Mouse (Mus musculus): ENCODE data around the gene Neurog3.

The Neurog3 gene

GRCm38 (mm10) chr10:62132691-62133281 lies at the start of gene Neurog3:
Gene Neurog3, plus strand, starts transcription at chr10:62133090.
- DNase-seq = no peak

- no peak for DNase-seq
These were observed 46.8 kb upstream of the Neurog3 start for GRCm38 (mm10) chr10:62086044-62086443.

GRCm38 (mm10) chr10:62086826-62087225 lies 46.1 kb upstream of the Neurog3 start:
- no peak for DNase-seq

GRCm38 (mm10) chr10:62088411-62088810 lies 44.5 kb upstream of the Neurog3 start:
- DNase-seq = no peak

GRCm38 (mm10) chr10:62089071-62089470 lies 43.8 kb upstream of the Neurog3 start:
- DNase-seq = no peak

GRCm38 (mm10) chr10:62089486-62089885 lies 43.4 kb upstream of the Neurog3 start:
- DNase-seq = no peak

- DNase-seq = no peak
These were observed 39.0 kb upstream of the Neurog3 start for GRCm38 (mm10) chr10:62093903-62094302.

- DNase-seq = no peak
These were observed 38.5 kb upstream of the Neurog3 start for GRCm38 (mm10) chr10:62094401-62094800.

GRCm38 (mm10) chr10:62099749-62100403 lies 33.0 kb upstream of the Neurog3 start:
- no peak for DNase-seq

GRCm38 (mm10) chr10:62101504-62102439 lies 31.1 kb upstream of the Neurog3 start:
- DNase-seq = no peak

GRCm38 (mm10) chr10:62104835-62105576 lies 27.9 kb upstream of the Neurog3 start:
- DNase-seq = no peak

- DNase-seq = no peak
These were observed 25.8 kb upstream of the Neurog3 start for GRCm38 (mm10) chr10:62107048-62107447.

GRCm38 (mm10) chr10:62110504-62111206 lies 22.2 kb upstream of the Neurog3 start:
- DNase-seq = peak; percentile 96

GRCm38 (mm10) chr10:62111207-62111576 lies 21.7 kb upstream of the Neurog3 start:
- DNase-seq = no peak

GRCm38 (mm10) chr10:62113865-62114647 lies 18.8 kb upstream of the Neurog3 start:
- no peak for DNase-seq

- no peak for DNase-seq
These were observed 5.8 kb upstream of the Neurog3 start for GRCm38 (mm10) chr10:62127137-62127536.

- DNase-seq = no peak
These were observed 5.1 kb upstream of the Neurog3 start for GRCm38 (mm10) chr10:62127711-62128231.

GRCm38 (mm10) chr10:62128316-62128951 lies 4.5 kb upstream of the Neurog3 start:
- DNase-seq = no peak

- no peak for DNase-seq
These were observed 3.0 kb downstream of the Neurog3 start for GRCm38 (mm10) chr10:62135696-62136470.

GRCm38 (mm10) chr10:62137150-62137549 lies 4.3 kb downstream of the Neurog3 start:
- no peak for DNase-seq
